Mouse (Mus musculus): ENCODE data around the gene Mfn1. TPM values are rescaled to one million over a fixed set of nuclear protein-coding genes. Genes with fewer than 3 reads are reported as not detected.

The Mfn1 gene
- polyA plus RNA-seq, 1 experiment from 2014 or later, result 41.7 TPM

DNA sequence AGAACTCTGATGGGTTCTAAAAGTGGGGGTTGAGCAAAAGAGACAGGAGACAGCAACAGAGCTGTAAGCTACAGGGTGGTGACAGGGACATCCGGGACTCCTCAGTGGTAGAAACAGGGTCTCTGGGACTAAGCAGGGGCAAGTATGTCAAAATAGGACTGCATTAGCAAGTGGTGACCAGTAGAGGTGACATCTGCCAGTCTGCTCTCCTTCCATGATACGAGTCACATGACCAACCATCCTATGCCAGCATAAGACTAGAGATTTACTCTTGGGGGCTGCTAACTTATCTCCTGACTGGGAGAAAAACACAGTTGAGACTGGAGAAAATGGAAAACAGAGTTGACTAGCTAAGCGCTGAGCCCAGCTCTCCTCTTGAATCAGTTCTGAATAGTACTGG, 57.0 kb downstream of the Mfn1 start:
- Histone ChIP-seq H3K4me1 (replicated peaks; ENCODE audit: control insufficient read depth, insufficient read depth, low read length) (no peaks in the 10 kb centered on the region), H3K9me3 (ENCODE audit: control insufficient read depth, low read length) (no peaks in the 10 kb centered on the region), H3K27ac (ENCODE audit: low read length) (no peak overlapping the region), H3K9ac (replicated peaks; ENCODE audit: low read depth, low read length) (no peak overlapping the region), H3K36me3 (ENCODE audit: control insufficient read depth, insufficient read depth) (peaks cover 2% of the 10 kb centered on the region; the same call in 1 of the 2 replicates), H3K4me2 (ENCODE audit: low read length) (no peak overlapping the region), H3K27me3 (replicated peaks; ENCODE audit: control insufficient read depth, insufficient read depth, low read length) (no peaks in the 10 kb centered on the region), H3K4me3 (replicated peaks; ENCODE audit: low read length) (no peak overlapping the region)
- no peak for ATAC-seq
- WGBS, result 93% methylated on average over 3 of the region's 3 CpGs

DNA sequence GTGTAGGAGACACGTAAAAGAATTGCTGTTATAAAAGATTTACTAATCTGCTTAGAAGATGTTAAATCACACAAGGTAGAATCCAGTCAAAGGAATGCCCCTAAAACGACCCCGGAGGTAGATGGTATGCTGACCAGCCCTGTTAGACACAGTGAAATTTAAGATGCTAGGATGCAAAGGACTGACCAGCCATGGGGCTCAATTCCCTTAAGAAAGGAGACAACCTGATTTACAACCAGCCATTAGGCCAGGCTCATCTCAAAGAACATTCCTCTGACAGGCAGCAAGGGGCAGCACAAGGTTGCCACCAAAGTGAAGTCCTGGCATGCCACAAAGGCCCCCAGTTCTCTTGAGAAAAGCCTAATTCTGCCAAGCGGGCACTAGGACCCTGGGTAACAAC, 65.8 kb downstream of the Mfn1 start:
- ATAC-seq, result no peak

DNA sequence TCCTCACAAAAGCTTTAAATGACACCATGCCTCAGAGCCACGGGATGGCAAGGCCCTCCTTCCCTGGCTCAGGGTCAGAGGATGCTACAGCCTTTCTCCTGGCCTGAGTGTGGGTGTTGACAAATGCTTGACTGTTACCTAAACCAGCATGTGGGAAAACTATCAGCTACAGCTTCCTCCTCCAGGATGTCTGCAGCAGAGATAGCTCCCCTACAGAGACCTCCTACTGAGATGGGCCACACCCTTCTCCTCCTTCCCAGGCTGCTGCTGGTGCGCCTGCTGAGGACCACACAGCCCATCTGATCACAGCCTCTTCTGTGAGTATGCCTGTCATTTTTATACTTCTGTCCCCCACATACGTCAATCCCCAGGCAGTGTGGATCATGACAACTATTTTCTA, 70.1 kb downstream of the Mfn1 start:
- Histone ChIP-seq H3K4me3 (replicated peaks; ENCODE audit: low read length) (no peak overlapping the region), H3K4me2 (ENCODE audit: low read length) (no peak overlapping the region), H3K27me3 (replicated peaks; ENCODE audit: control insufficient read depth, insufficient read depth, low read length) (no peaks in the 10 kb centered on the region), H3K27ac (ENCODE audit: low read length) (no peak overlapping the region), H3K9me3 (ENCODE audit: control insufficient read depth, low read length) (no peaks in the 10 kb centered on the region), H3K9ac (replicated peaks; ENCODE audit: low read depth, low read length) (no peak overlapping the region), H3K4me1 (replicated peaks; ENCODE audit: control insufficient read depth, insufficient read depth, low read length) (no peaks in the 10 kb centered on the region), H3K36me3 (ENCODE audit: control insufficient read depth, insufficient read depth) (no peaks in the 10 kb centered on the region)
- ATAC-seq, result no peak
- 75% methylated on average over 3 of the region's 3 CpGs for WGBS

More for the DNA sequence above, 65.8 kb downstream of the Mfn1 start:
- Histone ChIP-seq H3K4me2 (ENCODE audit: low read length) (no peak overlapping the region), H3K36me3 (ENCODE audit: control insufficient read depth, insufficient read depth) (no peaks in the 10 kb centered on the region; the same call in 1 of the 2 replicates), H3K9me3 (ENCODE audit: control insufficient read depth, low read length) (no peaks in the 10 kb centered on the region), H3K27me3 (replicated peaks; ENCODE audit: control insufficient read depth, insufficient read depth, low read length) (no peaks in the 10 kb centered on the region), H3K4me3 (replicated peaks; ENCODE audit: low read length) (no peak overlapping the region), H3K4me1 (replicated peaks; ENCODE audit: control insufficient read depth, insufficient read depth, low read length) (no peaks in the 10 kb centered on the region), H3K9ac (replicated peaks; ENCODE audit: low read depth, low read length) (no peak overlapping the region), H3K27ac (ENCODE audit: low read length) (no peak overlapping the region)
- WGBS, result 88% methylated on average over 4 of the region's 4 CpGs

GRCm38 (mm10) chr3:32601055-32601454, 71.8 kb downstream of the Mfn1 start:
- no peak overlapping the region for H3K9ac ChIP-seq (replicated peaks; ENCODE audit: low read depth, low read length)
- no peaks in the 10 kb centered on the region for H3K4me1 ChIP-seq (replicated peaks; ENCODE audit: control insufficient read depth, insufficient read depth, low read length)
- H3K36me3 ChIP-seq (ENCODE audit: control insufficient read depth, insufficient read depth), result no peaks in the 10 kb centered on the region
- no peak overlapping the region for H3K4me3 ChIP-seq (replicated peaks; ENCODE audit: low read length)
- WGBS, result 93% methylated on average over 10 of the region's 10 CpGs
- no peaks in the 10 kb centered on the region for H3K27me3 ChIP-seq (replicated peaks; ENCODE audit: control insufficient read depth, insufficient read depth, low read length)
- no peaks in the 10 kb centered on the region for H3K9me3 ChIP-seq (ENCODE audit: control insufficient read depth, low read length)
- no peak overlapping the region for H3K4me2 ChIP-seq (ENCODE audit: low read length)
- ATAC-seq, result no peak
- H3K27ac ChIP-seq (ENCODE audit: low read length), result no peak overlapping the region

GRCm38 (mm10) chr3:32609233-32609632, 80.0 kb downstream of the Mfn1 start:
- Histone ChIP-seq H3K9ac (replicated peaks; ENCODE audit: low read depth, low read length) (no peak overlapping the region), H3K4me3 (replicated peaks; ENCODE audit: low read length) (no peak overlapping the region), H3K9me3 (ENCODE audit: control insufficient read depth, low read length) (no peaks in the 10 kb centered on the region), H3K36me3 (ENCODE audit: control insufficient read depth, insufficient read depth) (no peaks in the 10 kb centered on the region), H3K4me1 (replicated peaks; ENCODE audit: control insufficient read depth, insufficient read depth, low read length) (no peaks in the 10 kb centered on the region; the same call in 1 of the 2 replicates), H3K27me3 (replicated peaks; ENCODE audit: control insufficient read depth, insufficient read depth, low read length) (no peaks in the 10 kb centered on the region), H3K4me2 (ENCODE audit: low read length) (no peak overlapping the region), H3K27ac (ENCODE audit: low read length) (no peak overlapping the region)
- 94% methylated on average over 4 of the region's 4 CpGs for WGBS
- ATAC-seq, result 0 out of 2 replicates have a peak, but pooled peaks have one; percentile 9

DNA sequence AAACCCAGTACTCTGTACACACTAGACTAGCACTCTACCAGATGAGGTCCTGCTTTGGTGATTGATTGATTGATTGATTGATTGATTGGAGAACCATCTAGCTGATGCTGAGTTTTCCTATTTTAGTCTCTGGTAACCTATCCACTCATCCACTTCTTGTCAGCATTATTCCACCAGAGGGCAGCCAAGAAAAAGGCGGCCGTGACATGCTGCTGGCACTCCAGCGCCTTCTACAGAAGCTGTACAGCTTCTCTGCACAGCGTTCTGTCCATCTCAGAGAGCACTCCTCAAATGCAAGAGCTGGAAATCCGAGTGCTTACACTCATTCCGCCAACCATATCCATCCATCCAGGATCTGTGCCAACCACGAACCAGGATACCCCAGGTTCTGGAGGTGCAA, 81.3 kb downstream of the Mfn1 start:
- Histone ChIP-seq H3K27ac (ENCODE audit: low read length) (no peak overlapping the region), H3K4me2 (ENCODE audit: low read length) (no peak overlapping the region), H3K9ac (replicated peaks; ENCODE audit: low read depth, low read length) (no peak overlapping the region), H3K9me3 (ENCODE audit: control insufficient read depth, low read length) (no peaks in the 10 kb centered on the region), H3K4me1 (replicated peaks; ENCODE audit: control insufficient read depth, insufficient read depth, low read length) (no peaks in the 10 kb centered on the region; the same call in 1 of the 2 replicates), H3K27me3 (replicated peaks; ENCODE audit: control insufficient read depth, insufficient read depth, low read length) (no peaks in the 10 kb centered on the region), H3K4me3 (replicated peaks; ENCODE audit: low read length) (no peak overlapping the region), H3K36me3 (ENCODE audit: control insufficient read depth, insufficient read depth) (no peaks in the 10 kb centered on the region)
- WGBS, result 25% methylated on average over 7 of the region's 7 CpGs
- peak; percentile 57 for ATAC-seq

- Histone ChIP-seq H3K4me1 (replicated peaks; ENCODE audit: control insufficient read depth, insufficient read depth, low read length) (no peaks in the 10 kb centered on the region; the same call in 1 of the 2 replicates), H3K4me2 (ENCODE audit: low read length) (no peak overlapping the region), H3K4me3 (replicated peaks; ENCODE audit: low read length) (no peak overlapping the region), H3K27me3 (replicated peaks; ENCODE audit: control insufficient read depth, insufficient read depth, low read length) (no peaks in the 10 kb centered on the region), H3K9me3 (ENCODE audit: control insufficient read depth, low read length) (no peaks in the 10 kb centered on the region), H3K9ac (replicated peaks; ENCODE audit: low read depth, low read length) (no peak overlapping the region), H3K27ac (ENCODE audit: low read length) (no peak overlapping the region), H3K36me3 (ENCODE audit: control insufficient read depth, insufficient read depth) (no peaks in the 10 kb centered on the region)
- no peak for ATAC-seq
- WGBS, result 65% methylated on average over 11 of the region's 11 CpGs
Observed at GRCm38 (mm10) chr3:32611606-32612170, 82.4 kb downstream of the Mfn1 start.

GRCm38 (mm10) chr3:32614786-32615185, 85.5 kb downstream of the Mfn1 start:
- Histone ChIP-seq H3K27ac (ENCODE audit: low read length) (no peak overlapping the region), H3K9me3 (ENCODE audit: control insufficient read depth, low read length) (no peaks in the 10 kb centered on the region), H3K9ac (replicated peaks; ENCODE audit: low read depth, low read length) (no peak overlapping the region), H3K27me3 (replicated peaks; ENCODE audit: control insufficient read depth, insufficient read depth, low read length) (no peaks in the 10 kb centered on the region), H3K4me3 (replicated peaks; ENCODE audit: low read length) (no peak overlapping the region), H3K36me3 (ENCODE audit: control insufficient read depth, insufficient read depth) (no peaks in the 10 kb centered on the region), H3K4me1 (replicated peaks; ENCODE audit: control insufficient read depth, insufficient read depth, low read length) (no peaks in the 10 kb centered on the region; the same call in 1 of the 2 replicates), H3K4me2 (ENCODE audit: low read length) (no peak overlapping the region)
- WGBS, result 90% methylated on average over 2 of the region's 2 CpGs
- ATAC-seq, result no peak

DNA sequence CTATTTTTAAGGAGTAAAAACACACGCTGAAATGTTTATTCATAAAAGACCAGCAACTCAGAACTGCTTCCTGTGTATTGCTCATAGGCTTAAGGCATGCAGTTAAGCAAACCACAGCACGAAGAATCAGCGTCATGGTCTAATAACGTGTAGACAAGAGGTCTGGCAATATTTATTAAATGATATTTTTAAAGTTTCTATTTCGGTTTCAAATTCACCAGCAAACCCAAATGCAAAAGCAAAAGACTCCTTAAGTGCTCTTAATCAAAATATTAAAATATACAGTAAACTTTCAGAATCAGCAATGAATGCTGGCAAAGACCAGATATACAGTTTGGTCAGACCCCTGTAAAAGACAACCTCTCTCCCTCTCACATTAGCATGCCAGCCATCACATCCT, 86.1 kb downstream of the Mfn1 start:
- no peaks in the 10 kb centered on the region for H3K9me3 ChIP-seq (ENCODE audit: control insufficient read depth, low read length)
- no peak overlapping the region for H3K27ac ChIP-seq (ENCODE audit: low read length)
- H3K4me3 ChIP-seq (replicated peaks; ENCODE audit: low read length), result peak overlapping the region; percentile 75
- H3K9ac ChIP-seq (replicated peaks; ENCODE audit: low read depth, low read length), result no peak overlapping the region; the same call in 1 of the 2 replicates
- ATAC-seq, result no peak
- 75% methylated on average over 5 of the region's 5 CpGs for WGBS
- no peaks in the 10 kb centered on the region for H3K36me3 ChIP-seq (ENCODE audit: control insufficient read depth, insufficient read depth)
- H3K4me2 ChIP-seq (ENCODE audit: low read length), result peak overlapping the region; percentile 53
- H3K27me3 ChIP-seq (replicated peaks; ENCODE audit: control insufficient read depth, insufficient read depth, low read length), result no peaks in the 10 kb centered on the region
- H3K4me1 ChIP-seq (replicated peaks; ENCODE audit: control insufficient read depth, insufficient read depth, low read length), result no peaks in the 10 kb centered on the region; the same call in 1 of the 2 replicates

DNA sequence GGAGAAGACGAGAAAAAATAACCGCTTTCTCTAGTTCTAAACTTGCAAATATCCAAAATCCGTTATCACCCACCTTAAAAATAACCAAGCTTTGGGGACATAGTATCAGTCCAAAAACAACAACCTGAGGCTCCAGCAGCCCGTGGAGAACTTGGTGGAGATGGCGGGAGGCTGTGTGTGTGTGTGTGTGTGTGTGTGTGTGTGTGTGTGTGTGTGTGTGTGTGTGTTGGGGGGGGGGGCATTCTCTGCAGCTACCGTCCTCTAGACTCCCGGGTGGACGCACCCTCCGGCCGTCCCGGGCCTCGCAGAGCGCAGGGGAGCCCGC, 86.7 kb downstream of the Mfn1 start:
- ATAC-seq, result no peak
- Histone ChIP-seq H3K27me3 (replicated peaks; ENCODE audit: control insufficient read depth, insufficient read depth, low read length) (no peaks in the 10 kb centered on the region), H3K36me3 (ENCODE audit: control insufficient read depth, insufficient read depth) (no peaks in the 10 kb centered on the region), H3K4me1 (replicated peaks; ENCODE audit: control insufficient read depth, insufficient read depth, low read length) (no peaks in the 10 kb centered on the region; the same call in 1 of the 2 replicates), H3K4me2 (ENCODE audit: low read length) (peak overlapping the region; percentile 53), H3K27ac (ENCODE audit: low read length) (no peak overlapping the region; the same call in 1 of the 2 replicates), H3K9me3 (ENCODE audit: control insufficient read depth, low read length) (no peaks in the 10 kb centered on the region), H3K9ac (replicated peaks; ENCODE audit: low read depth, low read length) (peak overlapping the region; percentile 74), H3K4me3 (replicated peaks; ENCODE audit: low read length) (peak overlapping the region; percentile 75)
- WGBS, result 9% methylated on average over 12 of the region's 14 CpGs
